Mouse (Mus musculus) thymus, postnatal 25 days (tissue): ENCODE data around the gene Olfr521.
"Not testable (repeated sequence)": the region's sequence is repeated elsewhere in the genome, so short reads cannot be mapped to it uniquely, and the experiment has no call there.

Source experiments
- DNase-seq: peaks from one replicate; pipeline ENCODE4 v3.0.0; 2022

Olfr521 gene

GRCm38 (mm10) chr7:99763207-99763606 is at the start of gene Olfr521:
Olfr521 (plus strand) TSS chr7:99763507.
- DNase-seq = no peak

- DNase-seq = no peak
Measured at GRCm38 (mm10) chr7:99716536-99716935, 46.8 kb upstream of the Olfr521 start.

GRCm38 (mm10) chr7:99729973-99730372 is 33.3 kb upstream of the Olfr521 start, which contains the start of gene Olfr520:
Olfr520 (plus strand) TSS chr7:99730273.
- DNase-seq = no peak

GRCm38 (mm10) chr7:99734612-99735011 is 28.7 kb upstream of the Olfr521 start:
- no peak for DNase-seq

- DNase-seq = not testable (repeated sequence)
Measured at GRCm38 (mm10) chr7:99735491-99735890, 27.8 kb upstream of the Olfr521 start.

GRCm38 (mm10) chr7:99739276-99739675 is 24.0 kb upstream of the Olfr521 start:
- no peak for DNase-seq

- DNase-seq = peak; percentile 12
Measured at GRCm38 (mm10) chr7:99781385-99781784, 18.1 kb downstream of the Olfr521 start.

GRCm38 (mm10) chr7:99781916-99782315 is 18.6 kb downstream of the Olfr521 start:
- no peak for DNase-seq

- no peak for DNase-seq
Measured at GRCm38 (mm10) chr7:99783421-99783820, 20.1 kb downstream of the Olfr521 start.

- DNase-seq = no peak
Measured at GRCm38 (mm10) chr7:99785553-99785952, 22.2 kb downstream of the Olfr521 start.

- DNase-seq = no peak
Measured at GRCm38 (mm10) chr7:99786774-99787173, 23.5 kb downstream of the Olfr521 start.

GRCm38 (mm10) chr7:99787935-99788334 is 24.6 kb downstream of the Olfr521 start:
- DNase-seq = no peak

GRCm38 (mm10) chr7:99788563-99788962 is 25.3 kb downstream of the Olfr521 start:
- DNase-seq = no peak

GRCm38 (mm10) chr7:99790816-99791215 is 27.5 kb downstream of the Olfr521 start:
- DNase-seq = no peak

GRCm38 (mm10) chr7:99794096-99794495 is 30.8 kb downstream of the Olfr521 start:
- DNase-seq = no peak

GRCm38 (mm10) chr7:99795192-99795981 is 32.1 kb downstream of the Olfr521 start:
- DNase-seq = peak; percentile 66

GRCm38 (mm10) chr7:99796471-99796870 is 33.2 kb downstream of the Olfr521 start:
- DNase-seq = no peak

GRCm38 (mm10) chr7:99797261-99797660 is 34.0 kb downstream of the Olfr521 start:
- no peak for DNase-seq

GRCm38 (mm10) chr7:99797911-99798647 is 34.8 kb downstream of the Olfr521 start:
- DNase-seq = peak; percentile 72

GRCm38 (mm10) chr7:99799118-99799517 is 35.8 kb downstream of the Olfr521 start:
- no peak for DNase-seq

GRCm38 (mm10) chr7:99803535-99803934 is 40.2 kb downstream of the Olfr521 start:
- DNase-seq = no peak

- DNase-seq = not testable (repeated sequence)
Measured at GRCm38 (mm10) chr7:99804033-99804432, 40.7 kb downstream of the Olfr521 start.

- DNase-seq = no peak
Measured at GRCm38 (mm10) chr7:99805340-99805739, 42.0 kb downstream of the Olfr521 start.

- DNase-seq = not testable (repeated sequence)
Measured at GRCm38 (mm10) chr7:99807043-99807442, 43.7 kb downstream of the Olfr521 start.
